Mouse (Mus musculus): ENCODE results near the gene Ube2o. TPM values are rescaled to one million over a fixed set of nuclear protein-coding genes. Genes with fewer than 3 reads are reported as not detected.
"Not testable (repeated sequence)": the region's sequence is repeated elsewhere in the genome, so short reads cannot be mapped to it uniquely, and the experiment has no call there.

The Ube2o gene
- total RNA-seq, 2 experiments from 2014 or later, result 93.7 to 101 TPM

DNA sequence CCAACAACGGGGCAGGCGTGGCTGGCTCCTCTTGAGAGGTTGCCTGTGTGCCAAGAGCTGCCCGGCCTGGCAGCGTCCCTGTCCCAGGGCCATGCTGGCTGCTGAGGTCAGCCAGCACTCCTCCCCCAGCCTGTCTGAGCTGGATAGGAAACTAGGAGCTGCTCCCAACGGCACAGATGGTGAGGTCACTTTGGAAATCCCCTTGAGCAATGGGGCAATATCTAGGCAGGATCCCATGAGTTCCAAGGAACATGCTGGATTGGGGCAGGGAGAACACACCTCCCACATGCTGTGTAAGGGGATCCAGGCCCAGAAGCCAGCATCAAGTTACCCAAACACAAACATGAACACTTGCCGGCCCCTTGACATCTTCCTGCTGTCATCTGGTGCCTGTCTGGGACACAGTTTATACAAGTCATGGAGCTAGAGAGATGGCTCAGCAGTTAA, 40.0 kb upstream of the Ube2o start:
- no peak for TF ChIP-seq CTCF (conservative IDR thresholded peaks at IDR 0.05)

DNA sequence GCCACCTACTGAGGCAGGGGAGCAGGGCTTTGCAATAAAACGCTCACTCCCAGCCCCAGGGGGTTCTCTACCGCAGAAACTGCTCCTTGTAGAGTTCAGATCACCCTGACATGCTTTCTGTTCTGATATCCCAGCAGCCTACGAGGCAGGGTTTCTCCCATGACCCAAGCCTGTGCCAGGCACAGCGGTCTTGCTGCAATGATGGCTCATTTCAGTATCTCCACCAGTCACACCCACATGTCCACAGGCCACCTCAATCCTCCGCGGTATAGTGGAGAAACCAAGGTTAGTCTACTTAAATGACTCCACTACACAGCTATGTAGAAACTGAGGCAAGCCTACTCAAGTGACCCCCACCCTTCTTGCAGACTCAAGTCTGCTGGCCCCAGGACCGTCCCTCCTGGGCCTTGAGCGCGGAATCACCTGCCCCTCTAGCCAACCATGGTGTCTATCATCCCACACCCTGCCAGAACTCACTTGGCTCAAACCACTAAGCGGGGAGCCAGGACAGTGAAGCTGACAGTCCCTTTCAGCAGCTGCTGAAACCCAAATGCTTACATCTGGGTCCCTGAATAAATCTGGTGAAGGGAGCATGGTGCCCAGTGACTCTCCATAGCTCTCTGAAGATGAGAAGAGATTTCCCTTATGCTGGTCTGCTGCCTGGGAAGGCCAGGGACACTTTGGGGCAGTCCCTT, 39.5 kb upstream of the Ube2o start:
- TF ChIP-seq CTCF (conservative IDR thresholded peaks at IDR 0.05), result no peak
- no peak for DNase-seq (ENCODE audit: low spot score in 2 of 2)
- Histone ChIP-seq H3K27ac (no peak overlapping the region), H3K4me3 (no peak overlapping the region)

More for the DNA sequence above, 40.0 kb upstream of the Ube2o start:
- DNase-seq (ENCODE audit: low spot score in 2 of 2), result peak in 1 of 2 experiments; percentile 40
- Histone ChIP-seq H3K27ac (no peak overlapping the region), H3K4me3 (no peak overlapping the region)

- DNase-seq (ENCODE audit: low spot score in 2 of 2), result no peak
- no peak overlapping the region for H3K27ac ChIP-seq
- no peak overlapping the region for H3K4me3 ChIP-seq
- no peak for TF ChIP-seq CTCF (conservative IDR thresholded peaks at IDR 0.05)
Observed at GRCm38 (mm10) chr11:116620073-116620472, 38.8 kb upstream of the Ube2o start.

- no peak for TF ChIP-seq CTCF (conservative IDR thresholded peaks at IDR 0.05)
- DNase-seq (ENCODE audit: low spot score in 2 of 2), result no peak
- no peak overlapping the region for H3K4me3 ChIP-seq
- H3K27ac ChIP-seq, result no peak overlapping the region
Observed at GRCm38 (mm10) chr11:116619561-116619960, 38.3 kb upstream of the Ube2o start.

DNA sequence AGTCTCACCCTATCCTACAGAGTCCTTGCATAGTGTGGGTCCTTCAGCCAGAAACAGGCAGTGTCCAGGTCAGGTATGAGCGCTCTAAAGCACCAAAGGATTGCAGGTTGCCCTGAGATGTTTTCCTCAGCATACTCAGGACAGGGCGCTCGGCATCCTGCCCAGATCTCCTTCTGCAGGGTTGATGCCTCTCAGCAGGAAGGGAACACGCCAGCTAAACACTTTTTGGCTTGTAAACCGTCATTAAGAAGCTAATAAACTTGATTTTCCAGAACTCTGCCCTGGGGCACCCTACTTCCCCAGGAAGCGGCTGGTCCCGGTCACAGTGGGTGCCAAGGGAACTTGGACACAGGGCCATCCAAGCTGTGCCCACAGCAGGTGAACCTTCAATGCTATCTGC, 37.9 kb upstream of the Ube2o start:
- Histone ChIP-seq H3K4me3 (no peak overlapping the region), H3K27ac (no peak overlapping the region)
- no peak for TF ChIP-seq CTCF (conservative IDR thresholded peaks at IDR 0.05)
- no peak for DNase-seq (ENCODE audit: low spot score in 2 of 2)

DNA sequence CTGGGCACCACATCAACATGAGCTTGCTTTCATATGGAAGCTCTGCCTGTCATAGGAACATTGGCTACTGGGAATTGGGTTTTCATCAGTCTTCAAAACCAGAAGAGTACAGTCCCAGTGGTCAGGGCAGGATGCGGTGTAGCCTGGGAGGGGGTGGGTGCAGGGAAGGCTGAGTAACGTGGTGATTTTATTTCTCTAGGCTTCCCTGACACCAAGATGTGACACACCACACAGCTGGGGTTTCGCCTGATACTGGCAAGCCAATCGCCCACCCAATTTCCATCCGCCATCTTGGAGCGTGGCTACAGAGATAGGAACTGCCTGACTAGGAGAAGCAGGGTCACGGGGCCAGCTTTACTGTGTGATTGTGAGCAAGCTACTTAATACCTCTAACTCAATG, 37.4 kb upstream of the Ube2o start:
- TF ChIP-seq CTCF (conservative IDR thresholded peaks at IDR 0.05), result no peak

GRCm38 (mm10) chr11:116617641-116618040, 36.4 kb upstream of the Ube2o start:
- TF ChIP-seq CTCF (conservative IDR thresholded peaks at IDR 0.05), result no peak
- Histone ChIP-seq H3K4me3 (no peak overlapping the region), H3K27ac (no peak overlapping the region)
- no peak for DNase-seq (ENCODE audit: low spot score in 2 of 2)

More for the DNA sequence above, 37.4 kb upstream of the Ube2o start:
- no peak for DNase-seq (ENCODE audit: low spot score in 2 of 2)
- H3K4me3 ChIP-seq, result no peak overlapping the region
- no peak overlapping the region for H3K27ac ChIP-seq

- no peak overlapping the region for H3K4me3 ChIP-seq
- TF ChIP-seq CTCF (conservative IDR thresholded peaks at IDR 0.05), result no peak
- H3K27ac ChIP-seq, result peak overlapping the region; percentile 60; the same call in 1 of the 2 replicates
- no peak for DNase-seq (ENCODE audit: low spot score in 2 of 2)
Observed at GRCm38 (mm10) chr11:116616438-116617118, 35.3 kb upstream of the Ube2o start.

DNA sequence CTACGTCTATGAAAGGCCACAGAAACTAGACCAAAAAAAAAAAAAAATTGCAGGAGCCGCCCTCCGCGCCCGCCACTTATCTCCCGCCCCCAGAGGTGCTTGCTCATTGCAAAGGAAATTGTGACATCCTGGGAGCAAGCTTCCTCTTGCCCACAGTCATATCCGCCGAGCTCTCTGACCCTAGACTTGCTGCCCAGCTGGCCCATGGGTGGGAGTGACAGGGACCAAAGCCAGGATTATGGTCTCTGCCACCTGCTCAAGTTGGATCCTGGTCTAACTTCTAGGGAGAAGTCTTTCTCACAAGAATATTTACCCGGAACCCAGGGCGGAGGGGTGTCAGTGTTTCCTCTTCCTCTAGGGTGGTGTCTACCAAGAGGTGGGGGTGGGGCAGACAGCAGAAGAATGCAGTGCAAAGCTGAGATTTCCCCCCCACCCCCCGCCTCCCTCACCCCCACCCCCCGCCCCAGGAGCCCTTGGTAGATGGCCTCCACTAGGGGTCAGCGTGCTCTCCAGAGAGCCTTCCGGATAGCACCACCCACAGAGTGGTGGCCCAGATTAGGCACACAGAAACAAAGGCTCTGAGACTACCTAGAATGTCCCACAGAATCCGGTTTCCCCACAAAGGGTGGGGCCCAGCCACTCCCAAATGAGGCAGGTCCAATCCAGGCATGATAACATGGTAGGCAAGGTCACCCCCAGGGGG, 34.6 kb upstream of the Ube2o start:
- Histone ChIP-seq H3K4me3 (no peak overlapping the region), H3K27ac (peak overlapping the region; percentile 60; the same call in 1 of the 2 replicates)
- DNase-seq (ENCODE audit: low spot score in 2 of 2), result no peak
- TF ChIP-seq CTCF (conservative IDR thresholded peaks at IDR 0.05), result peak; percentile 56

DNA sequence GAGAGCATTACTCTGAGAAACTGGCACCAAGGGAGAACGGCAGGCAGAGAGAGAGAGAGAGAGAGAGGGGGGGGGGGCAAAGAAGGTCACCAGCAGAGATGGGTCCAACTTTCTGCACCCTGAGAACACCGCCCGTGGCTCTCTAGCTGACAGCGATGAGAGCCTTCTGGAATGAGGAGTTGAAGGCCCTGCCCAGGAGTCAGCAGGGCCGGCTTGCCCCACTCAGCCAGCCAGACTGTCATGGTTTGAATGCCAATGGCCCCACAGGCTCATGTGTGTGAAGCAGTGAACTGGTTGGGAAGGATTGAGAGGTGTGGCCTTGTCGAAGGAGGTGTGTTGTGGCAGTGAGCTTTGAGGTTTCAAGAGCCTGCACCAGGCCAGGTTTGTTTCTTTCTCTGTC, 32.0 kb upstream of the Ube2o start:
- Histone ChIP-seq H3K4me3 (no peak overlapping the region), H3K27ac (no peak overlapping the region)
- TF ChIP-seq CTCF (conservative IDR thresholded peaks at IDR 0.05), result no peak
- no peak for DNase-seq (ENCODE audit: low spot score in 2 of 2)

DNA sequence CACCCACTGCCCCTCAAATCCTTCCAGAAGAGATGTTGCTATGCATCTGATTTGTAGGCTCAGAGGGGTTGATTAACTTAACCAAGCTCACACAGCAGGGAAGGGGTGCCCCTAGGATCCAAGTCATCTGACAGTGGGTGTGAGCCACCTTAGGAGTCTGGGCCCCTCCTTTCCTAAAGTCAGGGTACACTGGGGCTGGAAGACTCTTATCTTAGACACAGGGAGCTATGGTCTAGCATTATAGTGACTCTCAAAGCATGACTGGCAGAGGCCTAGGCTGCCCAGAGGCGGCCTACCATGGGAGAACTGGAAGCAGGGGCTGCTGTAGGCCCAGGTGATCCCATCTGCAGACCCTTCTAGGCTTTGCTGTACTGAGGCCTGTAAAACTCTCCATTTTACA, 31.3 kb upstream of the Ube2o start:
- DNase-seq (ENCODE audit: low spot score in 2 of 2), result no peak
- no peak for TF ChIP-seq CTCF (conservative IDR thresholded peaks at IDR 0.05)
- Histone ChIP-seq H3K27ac (no peak overlapping the region), H3K4me3 (no peak overlapping the region)

DNA sequence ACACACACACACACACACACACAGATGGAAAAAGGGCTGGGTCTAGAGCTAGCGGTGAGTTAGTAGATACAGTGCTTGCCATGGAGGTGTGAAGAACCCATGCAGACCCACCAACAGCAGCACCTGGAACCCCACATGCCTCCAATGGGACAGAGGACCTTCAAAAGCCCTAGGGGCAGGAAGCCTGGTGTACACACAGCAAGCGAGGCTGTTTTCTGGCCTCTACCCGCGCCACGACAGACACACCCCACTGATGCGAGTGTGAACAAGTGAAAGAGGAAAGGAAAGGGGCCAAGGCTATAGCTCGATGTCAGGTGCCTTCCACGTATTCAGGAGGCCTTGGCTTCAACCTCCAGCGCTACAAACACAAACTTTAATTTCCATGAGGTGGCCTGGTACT, 30.6 kb upstream of the Ube2o start:
- DNase-seq (ENCODE audit: low spot score in 2 of 2), result no peak
- TF ChIP-seq CTCF (conservative IDR thresholded peaks at IDR 0.05), result no peak
- H3K27ac ChIP-seq, result no peak overlapping the region
- no peak overlapping the region for H3K4me3 ChIP-seq

GRCm38 (mm10) chr11:116611168-116611567, 29.9 kb upstream of the Ube2o start:
- not testable (repeated sequence) for H3K4me3 ChIP-seq; H3K27ac ChIP-seq; DNase-seq (ENCODE audit: low spot score in 2 of 2)

Data from layer of hippocampus, adult 2 months (tissue).